ENCODE assay signal across 24 mouse cellular contexts in genomic region chr16:57888553-57888952, GRCm38 (mm10).
DNase-seq lines count a peak whose midpoint lies in the region; ATAC-seq and TF ChIP-seq lines count a peak whose summit lies in the region.
"Had no signal": no experiment of that assay in that cellular context is flagged by ENCODE, and none has a peak within 500 bp of the region (broad histone marks: within the 10 kb centered on the region; RNA-seq: fewer than 3 reads in every experiment).

No protein-coding gene starts in this region.

- H3K9ac ChIP-seq in midbrain, postnatal 0 days (replicated peaks; ENCODE audit: low read length, poor library complexity, severe bottlenecking): no peak overlapping the region
- H3K9ac ChIP-seq in midbrain, embryonic 15.5 days: no peak overlapping the region
- H3K9ac ChIP-seq in hindbrain, embryonic 14.5 days: no peak overlapping the region
- no peak overlapping the region for H3K9ac ChIP-seq in neural tube, embryonic 14.5 days (replicated peaks; ENCODE audit: low read depth, low read length)
- H3K9ac ChIP-seq in lung, postnatal 0 days (replicated peaks; ENCODE audit: low read depth): no peak overlapping the region
- H3K9ac ChIP-seq: embryonic facial prominence, embryonic 12.5 days; forebrain, embryonic 13.5 days; limb, embryonic 12.5 days; liver, embryonic 12.5 days; midbrain, embryonic 12.5 days had no signal

- no peaks in the 10 kb centered on the region for H3K9me3 ChIP-seq in midbrain, postnatal 0 days (ENCODE audit: low read length)
- H3K9me3 ChIP-seq in midbrain, embryonic 15.5 days: no peaks in the 10 kb centered on the region
- H3K9me3 ChIP-seq in hindbrain, embryonic 14.5 days (ENCODE audit: control insufficient read depth, low read length): no peaks in the 10 kb centered on the region
- H3K9me3 ChIP-seq in neural tube, embryonic 14.5 days (ENCODE audit: control insufficient read depth, low read length): no peaks in the 10 kb centered on the region
- no peaks in the 10 kb centered on the region for H3K9me3 ChIP-seq in lung, postnatal 0 days (ENCODE audit: low read length)
- H3K9me3 ChIP-seq: embryonic facial prominence, embryonic 12.5 days; forebrain, embryonic 13.5 days; limb, embryonic 12.5 days; liver, embryonic 12.5 days; midbrain, embryonic 12.5 days had no signal

- H3K36me3 ChIP-seq in midbrain, postnatal 0 days (ENCODE audit: insufficient read depth, low read length): no peaks in the 10 kb centered on the region
- no peaks in the 10 kb centered on the region for H3K36me3 ChIP-seq in midbrain, embryonic 15.5 days (replicated peaks)
- H3K36me3 ChIP-seq in hindbrain, embryonic 14.5 days (replicated peaks; ENCODE audit: control insufficient read depth, insufficient read depth): no peaks in the 10 kb centered on the region
- no peaks in the 10 kb centered on the region for H3K36me3 ChIP-seq in neural tube, embryonic 14.5 days (ENCODE audit: control insufficient read depth, insufficient read depth, low read length)
- H3K36me3 ChIP-seq in lung, postnatal 0 days (ENCODE audit: insufficient read depth, low read length): no peaks in the 10 kb centered on the region
- H3K36me3 ChIP-seq: embryonic facial prominence, embryonic 12.5 days; limb, embryonic 12.5 days; liver, embryonic 12.5 days; midbrain, embryonic 12.5 days had no signal

- ATAC-seq in midbrain, postnatal 0 days (ENCODE audit: low FRiP score): no peak
- ATAC-seq in midbrain, embryonic 15.5 days (replicated peaks): no peak
- ATAC-seq in hindbrain, embryonic 14.5 days (ENCODE audit: low FRiP score): peak; percentile 79; the same call in 1 of the 2 replicates
- peak; percentile 69; the same call in 1 of the 2 replicates for ATAC-seq in neural tube, embryonic 14.5 days (ENCODE audit: low read depth)
- no peak for ATAC-seq in lung, postnatal 0 days
- ATAC-seq: forebrain, embryonic 13.5 days; intestine, embryonic 16.5 days; liver, embryonic 12.5 days; Patski had no signal

- 64% methylated on average over 2 of the region's 2 CpGs for WGBS in midbrain, postnatal 0 days
- WGBS in midbrain, embryonic 15.5 days: 78% methylated on average over 2 of the region's 2 CpGs
- 40% methylated on average over 2 of the region's 2 CpGs for WGBS in hindbrain, embryonic 14.5 days
- 22% methylated on average over 2 of the region's 2 CpGs for WGBS in neural tube, embryonic 14.5 days
- 50% methylated on average over 2 of the region's 2 CpGs for WGBS in lung, postnatal 0 days

- no peak overlapping the region for H3K4me3 ChIP-seq in midbrain, postnatal 0 days (ENCODE audit: low read depth, low read length)
- H3K4me3 ChIP-seq in midbrain, embryonic 15.5 days: no peak overlapping the region
- H3K4me3 ChIP-seq in hindbrain, embryonic 14.5 days (replicated peaks; ENCODE audit: low read length): no peak overlapping the region
- no peak overlapping the region for H3K4me3 ChIP-seq in neural tube, embryonic 14.5 days (ENCODE audit: low read depth, low read length)
- H3K4me3 ChIP-seq in lung, postnatal 0 days (ENCODE audit: low read depth, low read length): no peak overlapping the region
- H3K4me3 ChIP-seq: embryonic facial prominence, embryonic 12.5 days; forebrain, embryonic 13.5 days; limb, embryonic 12.5 days; liver, embryonic 12.5 days; midbrain, embryonic 12.5 days had no signal

- H3K4me2 ChIP-seq in midbrain, postnatal 0 days (ENCODE audit: low read depth, low read length, poor library complexity, severe bottlenecking): no peak overlapping the region
- no peak overlapping the region for H3K4me2 ChIP-seq in midbrain, embryonic 15.5 days
- H3K4me2 ChIP-seq in hindbrain, embryonic 14.5 days (replicated peaks): no peak overlapping the region
- H3K4me2 ChIP-seq in neural tube, embryonic 14.5 days (ENCODE audit: low read depth, low read length): no peak overlapping the region
- no peak overlapping the region for H3K4me2 ChIP-seq in lung, postnatal 0 days (replicated peaks; ENCODE audit: low read depth, low read length)
- H3K4me2 ChIP-seq: embryonic facial prominence, embryonic 12.5 days; forebrain, embryonic 13.5 days; heart, embryonic 11.5 days; limb, embryonic 12.5 days; liver, embryonic 12.5 days; midbrain, embryonic 12.5 days had no signal

- no peak for TF ChIP-seq EP300 in lung, postnatal 0 days (IDR thresholded peaks at IDR 0.05)

- no peak for TF ChIP-seq CTCF in midbrain, postnatal 0 days (IDR thresholded peaks at IDR 0.05)
- TF ChIP-seq CTCF in lung, postnatal 0 days (IDR thresholded peaks at IDR 0.05): no peak

- no peaks in the 10 kb centered on the region for H3K4me1 ChIP-seq in midbrain, postnatal 0 days (ENCODE audit: insufficient read depth, low read length)
- H3K4me1 ChIP-seq in midbrain, embryonic 15.5 days: no peaks in the 10 kb centered on the region
- no peaks in the 10 kb centered on the region for H3K4me1 ChIP-seq in hindbrain, embryonic 14.5 days (replicated peaks; ENCODE audit: control insufficient read depth, insufficient read depth, low read length)
- no peaks in the 10 kb centered on the region for H3K4me1 ChIP-seq in neural tube, embryonic 14.5 days (ENCODE audit: control insufficient read depth, insufficient read depth, low read length)
- no peaks in the 10 kb centered on the region for H3K4me1 ChIP-seq in lung, postnatal 0 days (ENCODE audit: insufficient read depth, low read depth, low read length)
- H3K4me1 ChIP-seq: embryonic facial prominence, embryonic 12.5 days; forebrain, embryonic 13.5 days; limb, embryonic 12.5 days; liver, embryonic 12.5 days; midbrain, embryonic 12.5 days had no signal

- H3K27me3 ChIP-seq in midbrain, postnatal 0 days (ENCODE audit: insufficient read depth, low read length): no peaks in the 10 kb centered on the region
- H3K27me3 ChIP-seq in midbrain, embryonic 15.5 days (replicated peaks): no peaks in the 10 kb centered on the region
- no peaks in the 10 kb centered on the region for H3K27me3 ChIP-seq in hindbrain, embryonic 14.5 days (ENCODE audit: control insufficient read depth, insufficient read depth, low read length)
- H3K27me3 ChIP-seq in neural tube, embryonic 14.5 days (ENCODE audit: control insufficient read depth, insufficient read depth, low read length): no peaks in the 10 kb centered on the region
- no peaks in the 10 kb centered on the region for H3K27me3 ChIP-seq in lung, postnatal 0 days (replicated peaks; ENCODE audit: insufficient read depth, low read length)
- H3K27me3 ChIP-seq: embryonic facial prominence, embryonic 12.5 days; forebrain, embryonic 13.5 days; limb, embryonic 12.5 days; liver, embryonic 12.5 days; midbrain, embryonic 12.5 days; Patski had no signal

- no peak overlapping the region for H3K27ac ChIP-seq in midbrain, postnatal 0 days (ENCODE audit: low read depth, low read length)
- H3K27ac ChIP-seq in midbrain, embryonic 15.5 days: no peak overlapping the region
- no peak overlapping the region for H3K27ac ChIP-seq in hindbrain, embryonic 14.5 days
- H3K27ac ChIP-seq in neural tube, embryonic 14.5 days (ENCODE audit: low read depth, low read length): no peak overlapping the region
- H3K27ac ChIP-seq in lung, postnatal 0 days (ENCODE audit: low read length): no peak overlapping the region
- H3K27ac ChIP-seq: embryonic facial prominence, embryonic 12.5 days; forebrain, embryonic 13.5 days; limb, embryonic 12.5 days; liver, embryonic 12.5 days; midbrain, embryonic 12.5 days had no signal

- peak; percentile 10 for DNase-seq in midbrain, postnatal 0 days (ENCODE audit: low spot score)
- peak; percentile 46 for DNase-seq in embryo, embryonic 10.5 days (ENCODE audit: low spot score)
- no peak for DNase-seq in hindbrain, embryonic 14.5 days (ENCODE audit: low spot score)
- no peak for DNase-seq in ovary, postnatal 14 days (ENCODE audit: low spot score)
- no peak for DNase-seq in lung, postnatal 0 days (ENCODE audit: low spot score)
- DNase-seq: adrenal gland, adult 2 months; cerebellum, adult 2 months; kidney, adult 9 months; kidney, postnatal 36 days; lung, adult 18-20 months; lung, postnatal 14 days; right cerebral cortex, postnatal 25 days; spleen, adult 18-20 months; thymus, postnatal 25 days had no signal

Comparison
In these comparisons a context has a peak if more than half of its experiments do, and no peak if none do; other contexts are left out.
1. ATAC-seq: peak in hindbrain, embryonic 14.5 days (single experiment) and neural tube, embryonic 14.5 days (single experiment); none in midbrain, postnatal 0 days (single experiment), midbrain, embryonic 15.5 days (single experiment) and lung, postnatal 0 days (single experiment).
2. DNase-seq: peak in midbrain, postnatal 0 days (single experiment) and embryo, embryonic 10.5 days (single experiment); none in hindbrain, embryonic 14.5 days (single experiment), ovary, postnatal 14 days (single experiment) and lung, postnatal 0 days (single experiment).